Mouse (Mus musculus) hematopoietic stem cell, adult 5-6 weeks (primary cell): ENCODE measurements around the gene Wdr53. TPM values are rescaled to one million over a fixed set of nuclear protein-coding genes. Genes with fewer than 3 reads are reported as not detected.
A peak's percentile ranks its signal among the peaks of the same experiment; 100 is the strongest.
"Not testable (repeated sequence)": the region's sequence is repeated elsewhere in the genome, so short reads cannot be mapped to it uniquely, and the experiment has no call there.

Experiments
- ATAC-seq, 2 experiments: fragments of 125-278 bp in 1 of 2; replicated peaks in 1 of 2; 2 replicates each; pipeline ENCODE4 v1.8.0; 2016 to 2017; ENCODE audit warnings: inconsistent platforms in 2 of 2, mild to moderate bottlenecking in 2 of 2, moderate number of reproducible peaks in 2 of 2, low read depth in 1 of 2, moderate TSS enrichment in 1 of 2; ENCODE audit not compliant: low FRiP score in 2 of 2, poor library complexity in 2 of 2, severe bottlenecking in 2 of 2, insufficient read depth in 1 of 2, low TSS enrichment in 1 of 2
- total RNA-seq: library from RNA; stranded (forward); fragments of 172-1452, 232-1000 nt; gene quantifications from 2 replicates; pipeline ENCODE4 v1.2.3, GENCODE M21; 2017

Gene Wdr53
- 14.0 and 22.6 TPM in 2 replicates for total RNA-seq

DNA sequence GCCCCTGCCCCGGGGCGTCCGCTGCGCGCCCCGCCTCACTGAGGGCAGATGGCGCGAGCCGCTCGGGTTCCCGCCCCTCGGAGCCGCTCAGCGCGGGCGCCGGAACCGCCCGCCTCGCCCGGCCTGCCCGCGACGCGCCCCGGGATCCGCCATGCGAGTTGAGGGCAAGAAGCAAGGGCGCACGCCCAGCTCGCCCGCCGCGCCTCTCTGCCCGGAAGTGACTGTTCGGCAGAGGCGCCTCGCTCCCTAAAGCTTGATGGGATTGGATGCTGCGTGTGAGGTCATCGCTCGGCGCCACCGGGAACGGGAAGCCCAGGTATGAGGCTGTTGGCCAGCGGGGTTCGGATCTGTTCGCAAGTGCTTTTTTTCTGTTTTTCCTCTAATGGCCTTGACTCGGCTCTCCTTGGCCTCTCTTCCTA is at the start of gene Wdr53, which contains the start of gene Fbxo45:
Gene Wdr53, plus strand, starts transcription at position 276 of the 419 bp plus-strand sequence.
Gene Fbxo45, minus strand, starts transcription at position 207 of the 419 bp plus-strand sequence.
- peak; percentile 98 to 99 for ATAC-seq

- ATAC-seq, result no peak; a peak in 1 of 4 replicates
These were observed 46.6 kb upstream of the Wdr53 start for GRCm38 (mm10) chr16:32200256-32201003.

GRCm38 (mm10) chr16:32201004-32201325 is 46.1 kb upstream of the Wdr53 start:
- ATAC-seq, result no peak

GRCm38 (mm10) chr16:32202681-32203080 is 44.3 kb upstream of the Wdr53 start:
- peak; percentile 91 to 97 for ATAC-seq

- ATAC-seq, result no peak
These were observed 42.1 kb upstream of the Wdr53 start for GRCm38 (mm10) chr16:32204902-32205301.

DNA sequence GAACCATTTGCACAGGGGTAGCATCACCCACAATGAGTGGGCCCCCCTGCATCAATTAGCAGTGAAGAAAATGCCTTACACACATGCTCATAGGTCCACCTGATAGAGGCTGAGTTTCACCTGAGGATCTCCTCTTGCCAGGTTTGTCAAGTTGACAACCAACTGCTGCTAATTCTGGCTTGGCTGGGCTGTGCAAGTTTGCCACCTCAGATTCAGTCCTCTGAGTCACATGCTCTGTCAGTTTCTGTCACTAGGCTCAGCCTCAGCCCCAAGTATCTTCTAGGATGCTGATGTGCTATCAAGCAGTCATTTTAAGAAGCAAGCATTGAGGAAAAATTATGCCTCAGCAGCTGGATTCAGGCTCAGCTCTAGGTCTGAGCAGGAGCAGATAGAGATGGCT is 32.9 kb upstream of the Wdr53 start:
- ATAC-seq, result no peak

- no peak for ATAC-seq
These were observed 32.0 kb upstream of the Wdr53 start for GRCm38 (mm10) chr16:32214804-32215576.

DNA sequence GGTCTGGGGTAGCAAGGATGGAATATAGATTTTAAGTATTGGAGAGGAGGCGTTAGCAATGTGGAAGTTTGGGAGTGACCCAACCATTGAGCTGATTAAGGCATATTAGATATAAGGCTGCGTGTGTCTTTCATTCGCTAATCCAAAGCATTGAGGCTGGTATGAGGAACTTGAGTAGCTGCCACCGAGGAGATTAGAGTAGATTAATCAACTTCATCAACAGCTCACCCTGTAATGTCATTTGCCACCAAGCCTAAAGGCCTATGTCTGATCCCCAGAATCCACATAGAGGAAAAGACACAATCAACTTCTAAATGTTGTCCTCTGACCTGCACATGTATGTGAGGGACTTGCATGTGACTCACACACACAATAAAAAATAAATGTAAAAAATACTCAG is 25.2 kb upstream of the Wdr53 start:
- ATAC-seq, result no peak

GRCm38 (mm10) chr16:32222399-32222798 is 24.6 kb upstream of the Wdr53 start:
- ATAC-seq, result peak in 1 of 2 experiments; percentile 17; a peak in 1 of 4 replicates

DNA sequence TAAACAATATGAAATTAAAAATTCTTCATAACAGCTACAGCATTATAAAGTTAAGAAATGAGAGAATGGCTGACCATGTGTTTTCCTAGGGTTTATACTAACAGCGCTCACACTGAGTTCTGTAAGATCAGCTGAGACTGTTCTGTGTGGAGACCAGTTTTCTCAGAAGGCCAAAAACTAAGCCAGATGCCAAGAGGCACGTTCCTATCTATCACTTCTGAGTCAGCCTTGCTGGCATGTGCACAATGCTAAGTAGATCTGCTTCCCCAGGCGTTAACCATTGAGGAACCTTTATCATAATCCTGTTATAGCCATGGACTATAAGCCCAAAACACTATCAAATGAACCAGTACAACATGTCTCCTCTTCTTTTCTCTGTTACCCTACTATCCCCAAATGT is 15.0 kb upstream of the Wdr53 start:
- not testable (repeated sequence) for ATAC-seq

- no peak for ATAC-seq
These were observed 8.9 kb upstream of the Wdr53 start for GRCm38 (mm10) chr16:32237930-32238680.

DNA sequence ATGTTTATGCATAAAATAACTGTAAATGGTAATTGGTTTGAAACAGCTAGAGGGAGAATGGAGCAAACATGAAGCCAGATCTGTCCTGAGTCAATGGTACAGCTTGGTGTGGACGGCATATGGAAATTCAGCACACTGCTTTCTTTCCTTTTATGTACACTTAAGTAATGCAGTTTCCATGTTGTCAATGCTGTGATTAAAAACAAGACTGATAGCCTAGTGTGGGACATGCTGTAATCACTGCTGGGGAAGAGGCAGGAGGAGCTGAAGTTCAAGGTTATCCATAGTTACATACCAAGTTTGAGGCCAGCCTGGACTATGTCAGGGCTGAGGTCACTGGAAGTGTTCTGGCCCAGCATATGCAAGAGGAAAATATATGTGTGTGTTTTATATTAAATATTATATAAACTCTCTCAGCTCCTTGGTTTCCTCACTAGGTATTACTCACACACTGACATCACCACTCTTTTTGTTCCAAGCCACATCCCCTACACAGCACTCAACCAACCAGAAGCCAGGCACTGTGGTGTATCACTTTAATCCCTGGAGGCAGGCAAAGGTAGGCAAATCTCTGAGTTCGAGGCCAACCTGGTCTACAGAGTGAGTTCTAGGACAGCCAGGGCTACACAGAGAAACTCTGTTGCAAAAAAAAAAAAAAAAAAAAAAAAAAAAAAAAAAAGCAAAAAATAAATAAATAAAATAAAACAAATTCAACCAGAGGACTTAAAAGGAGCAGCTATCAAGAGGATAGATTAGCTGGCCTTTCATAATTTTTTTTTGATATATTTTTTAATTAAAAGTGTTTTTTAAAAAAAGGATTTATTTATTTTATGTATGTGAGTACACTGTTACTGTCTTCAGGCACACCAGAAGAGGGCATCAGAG is 7.4 kb upstream of the Wdr53 start:
- ATAC-seq, result no peak

DNA sequence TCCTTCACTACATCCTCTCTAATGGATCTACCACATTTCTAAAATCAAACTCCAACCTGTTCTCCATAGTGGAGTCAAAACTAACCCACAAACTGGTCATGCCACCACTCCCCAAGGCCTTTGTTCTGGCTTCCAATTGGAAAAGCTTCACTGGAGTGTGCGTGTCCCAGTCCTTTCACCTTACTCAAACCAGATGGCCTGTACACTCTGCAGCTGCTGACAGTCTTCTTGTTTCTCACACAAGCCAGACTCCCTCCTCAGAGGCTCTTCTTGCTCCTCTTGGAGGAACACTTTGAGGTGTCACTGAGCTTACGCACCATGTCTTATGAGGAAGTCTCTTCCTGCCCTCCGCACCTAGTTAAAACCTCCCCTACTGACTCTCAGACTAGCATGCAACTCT is 3.1 kb upstream of the Wdr53 start:
- ATAC-seq, result no peak

- peak in 1 of 2 experiments; percentile 19; a peak in 1 of 4 replicates for ATAC-seq
These were observed 656 bp upstream of the Wdr53 start for GRCm38 (mm10) chr16:32246351-32246791.

DNA sequence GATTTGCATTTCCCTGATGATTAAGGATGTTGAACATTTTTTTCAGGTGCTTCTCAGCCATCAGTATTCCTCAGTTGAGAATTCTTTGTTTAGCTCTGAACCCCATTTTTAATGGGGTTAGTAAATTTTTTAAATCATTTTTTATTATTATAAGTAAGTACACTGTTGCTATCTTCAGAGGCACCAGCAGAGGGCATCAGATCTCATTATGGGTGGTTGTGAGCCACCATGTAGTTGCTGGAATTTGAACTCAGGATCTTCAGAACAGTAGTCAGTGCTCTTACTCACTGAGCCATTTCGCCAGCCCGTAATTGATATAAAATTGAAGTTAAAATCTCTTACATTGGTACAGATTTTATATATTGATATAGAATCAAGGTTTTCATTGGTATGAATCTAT is 17.2 kb downstream of the Wdr53 start:
- ATAC-seq, result not testable (repeated sequence)

DNA sequence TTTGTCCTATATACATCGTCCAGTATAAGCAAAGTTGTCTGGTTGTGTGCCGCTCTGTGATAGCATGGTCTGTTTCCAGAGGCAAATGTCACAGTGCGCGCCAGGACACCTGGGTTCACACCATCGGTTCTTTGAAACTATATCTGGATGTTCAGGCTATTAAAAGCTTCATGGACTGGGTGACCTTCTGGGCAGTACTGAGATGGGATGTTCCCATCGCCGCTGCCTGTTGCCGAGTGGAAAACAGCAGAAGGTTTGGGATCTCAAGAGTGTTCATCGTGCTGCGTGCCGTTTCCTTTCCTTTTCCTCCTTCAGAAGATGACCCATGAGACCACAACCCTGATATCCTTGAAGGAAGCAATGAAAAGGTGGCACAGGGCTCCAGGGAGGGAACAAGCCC is 24.3 kb downstream of the Wdr53 start, which contains the start of gene Smco1:
Gene Smco1, plus strand, starts transcription at position 178 of the 400 bp plus-strand sequence.
- ATAC-seq, result no peak

- ATAC-seq, result no peak
These were observed 26.3 kb downstream of the Wdr53 start for GRCm38 (mm10) chr16:32273338-32273737.
